Mouse (Mus musculus): Measurements from ENCODE around the gene Acin1.

GRCm38 (mm10) chr14:54631240-54631599 is 55.5 kb downstream of the Acin1 start:
- TF ChIP-seq CTCF (IDR thresholded peaks at IDR 0.05; ENCODE audit: insufficient read depth, low read length), result no peak
- TF ChIP-seq POLR2A (IDR thresholded peaks at IDR 0.05; ENCODE audit: borderline replicate concordance, extremely low read depth, low read depth, low read length), result no peak
